Mouse (Mus musculus) CD4-positive, CD25-positive, alpha-beta regulatory T cell, adult 4 months (primary cell): ENCODE results near the gene Bptf. TPM values are rescaled to one million over a fixed set of nuclear protein-coding genes. Genes with fewer than 3 reads are reported as not detected.
"Not testable (repeated sequence)": the region's sequence is repeated elsewhere in the genome, so short reads cannot be mapped to it uniquely, and the experiment has no call there.

Experiments
- ATAC-seq: one replicate; pipeline ENCODE4 v1.8.0; 2017
- polyA plus RNA-seq, 2 experiments: library from polyadenylated mRNA; unstranded; fragments of 100-300 nt; shearing (Covaris generic); gene quantifications; one replicate each; pipeline ENCODE4 v1.2.1; 2017

Gene Bptf
- polyA plus RNA-seq, 2 experiments from 2014 or later: 78.0 to 83.2 TPM

- no peak for ATAC-seq
Observed at GRCm38 (mm10) chr11:107113881-107114557, 17.9 kb downstream of the Bptf start.

GRCm38 (mm10) chr11:107113112-107113511 is 18.8 kb downstream of the Bptf start:
- ATAC-seq: no peak

GRCm38 (mm10) chr11:107109669-107110068 is 22.3 kb downstream of the Bptf start:
- ATAC-seq: no peak

GRCm38 (mm10) chr11:107108892-107109291 is 23.0 kb downstream of the Bptf start:
- ATAC-seq: peak; percentile 58

- ATAC-seq: no peak
Observed at GRCm38 (mm10) chr11:107107725-107108078, 24.2 kb downstream of the Bptf start.

- ATAC-seq: no peak
Observed at GRCm38 (mm10) chr11:107106978-107107724, 24.8 kb downstream of the Bptf start.

- no peak for ATAC-seq
Observed at GRCm38 (mm10) chr11:107106461-107106860, 25.5 kb downstream of the Bptf start.

GRCm38 (mm10) chr11:107105227-107105626 is 26.7 kb downstream of the Bptf start:
- ATAC-seq: no peak

GRCm38 (mm10) chr11:107103736-107104135 is 28.2 kb downstream of the Bptf start:
- no peak for ATAC-seq

- ATAC-seq: no peak
Observed at GRCm38 (mm10) chr11:107103224-107103589, 28.7 kb downstream of the Bptf start.

GRCm38 (mm10) chr11:107102465-107103223 is 29.3 kb downstream of the Bptf start:
- peak; percentile 98 for ATAC-seq

GRCm38 (mm10) chr11:107096973-107097372 is 35.0 kb downstream of the Bptf start:
- no peak for ATAC-seq

GRCm38 (mm10) chr11:107093871-107094270 is 38.1 kb downstream of the Bptf start:
- no peak for ATAC-seq

- ATAC-seq: no peak
Observed at GRCm38 (mm10) chr11:107092637-107093036, 39.3 kb downstream of the Bptf start.

GRCm38 (mm10) chr11:107085866-107086265 is 46.1 kb downstream of the Bptf start:
- ATAC-seq: no peak

GRCm38 (mm10) chr11:107083480-107083879 is 48.4 kb downstream of the Bptf start:
- no peak for ATAC-seq

GRCm38 (mm10) chr11:107065216-107065785 is 66.6 kb downstream of the Bptf start:
- ATAC-seq: no peak

- ATAC-seq: no peak
Observed at GRCm38 (mm10) chr11:107064590-107064989, 67.3 kb downstream of the Bptf start.

GRCm38 (mm10) chr11:107063067-107063466 is 68.9 kb downstream of the Bptf start:
- no peak for ATAC-seq

- no peak for ATAC-seq
Observed at GRCm38 (mm10) chr11:107060941-107061340, 71.0 kb downstream of the Bptf start.

GRCm38 (mm10) chr11:107059634-107060033 is 72.3 kb downstream of the Bptf start:
- ATAC-seq: not testable (repeated sequence)

GRCm38 (mm10) chr11:107057391-107057790 is 74.5 kb downstream of the Bptf start:
- ATAC-seq: no peak

GRCm38 (mm10) chr11:107054870-107055269 is 77.1 kb downstream of the Bptf start:
- no peak for ATAC-seq
